Mouse (Mus musculus) ES-Bruce4 (cell line): Measurements from ENCODE around the gene Adig.

Experiments used
- CTCF ChIP-seq: IDR thresholded peaks from one replicate; pipeline ENCODE4 v1.8.1; 2011; ENCODE audit warnings: low read depth, low read length
- POLR2A ChIP-seq: IDR thresholded peaks from one replicate; pipeline ENCODE4 v1.8.1; 2011; ENCODE audit warnings: low read length; ENCODE audit not compliant: insufficient read depth

- TF ChIP-seq CTCF, result no peak
- TF ChIP-seq POLR2A, result no peak
These were observed 11.5 kb downstream of the Adig start for GRCm38 (mm10) chr2:158513821-158514336.
